Mouse (Mus musculus): Measurements from ENCODE around the gene Cmss1.

- no peak for TF ChIP-seq POLR2A (IDR thresholded peaks at IDR 0.05; ENCODE audit: borderline replicate concordance, extremely low read depth, insufficient read depth, insufficient read length, poor library complexity, severe bottlenecking)
- TF ChIP-seq CTCF (IDR thresholded peaks at IDR 0.05; ENCODE audit: borderline replicate concordance, extremely low read depth, insufficient read depth, insufficient read length), result no peak
Measured at GRCm38 (mm10) chr16:57513562-57513961, 93.1 kb downstream of the Cmss1 start.
